Mouse (Mus musculus) forebrain, embryonic 16.5 days (tissue): ENCODE measurements around the gene Hils1. TPM values are rescaled to one million over a fixed set of nuclear protein-coding genes. Genes with fewer than 3 reads are reported as not detected.

Experiments
- ATAC-seq: fragments of 200-750 bp; cut with Nextera tagmentation; 2 replicates; pipeline ENCODE4 v1.8.0; 2017; ENCODE audit warnings: mild to moderate bottlenecking, moderate library complexity
- H3K27ac ChIP-seq: fragments of 300-500 bp; sonication (generic); 2 replicates; pipeline ENCODE4 v1.5.1; 2014; ENCODE audit warnings: low read length, control low read depth
- H3K27me3 ChIP-seq: fragments of 300-500 bp; sonication (generic); replicated peaks from 2 replicates; pipeline ENCODE4 v1.6.1; 2014; ENCODE audit warnings: low read length; ENCODE audit not compliant: control insufficient read depth, insufficient read depth
- H3K36me3 ChIP-seq: fragments of 300-500 bp; sonication (generic); 2 replicates; pipeline ENCODE4 v1.6.1; 2014; ENCODE audit not compliant: control insufficient read depth, insufficient read depth
- H3K4me1 ChIP-seq: fragments of 300-500 bp; sonication (generic); replicated peaks from 2 replicates; pipeline ENCODE4 v1.6.1; 2014; ENCODE audit warnings: low read length; ENCODE audit not compliant: control insufficient read depth, insufficient read depth
- H3K4me2 ChIP-seq: fragments of 300-500 bp; sonication (generic); 2 replicates; pipeline ENCODE4 v1.6.1; 2014; ENCODE audit warnings: mild to moderate bottlenecking, low read length, control low read depth
- H3K4me3 ChIP-seq: fragments of 300-500 bp; sonication (generic); replicated peaks from 2 replicates; pipeline ENCODE4 v1.5.1; 2014; ENCODE audit warnings: mild to moderate bottlenecking, low read length, control low read depth
- H3K9ac ChIP-seq: fragments of 300-500 bp; sonication (generic); replicated peaks from 2 replicates; pipeline ENCODE4 v1.6.1; 2014; ENCODE audit warnings: low read depth, low read length, control low read depth
- H3K9me3 ChIP-seq: fragments of 300-500 bp; sonication (generic); 2 replicates; pipeline ENCODE4 v1.6.1; 2016; ENCODE audit warnings: low read length; ENCODE audit not compliant: control insufficient read depth
- WGBS: fragments of 180-500 bp; shearing (Covaris S2); extraction: QIAGEN DNeasy Blood & Tissue Kit; methylation state at CpG from one replicate; pipeline ENCODE4 v1.1.7; 2014; 5-methylcytosine and 5-hydroxymethylcytosine counted together
- polyA plus RNA-seq: library from polyadenylated mRNA; unstranded; fragments of >200 nt; fragmentation: Nextera tagmentation; extraction: Ambion mirVana; gene quantifications from 2 replicates; pipeline ENCODE4 v1.2.1, GENCODE M21; 2015

Gene Hils1
- polyA plus RNA-seq, 1 experiment from 2014 or later, result not detected

DNA sequence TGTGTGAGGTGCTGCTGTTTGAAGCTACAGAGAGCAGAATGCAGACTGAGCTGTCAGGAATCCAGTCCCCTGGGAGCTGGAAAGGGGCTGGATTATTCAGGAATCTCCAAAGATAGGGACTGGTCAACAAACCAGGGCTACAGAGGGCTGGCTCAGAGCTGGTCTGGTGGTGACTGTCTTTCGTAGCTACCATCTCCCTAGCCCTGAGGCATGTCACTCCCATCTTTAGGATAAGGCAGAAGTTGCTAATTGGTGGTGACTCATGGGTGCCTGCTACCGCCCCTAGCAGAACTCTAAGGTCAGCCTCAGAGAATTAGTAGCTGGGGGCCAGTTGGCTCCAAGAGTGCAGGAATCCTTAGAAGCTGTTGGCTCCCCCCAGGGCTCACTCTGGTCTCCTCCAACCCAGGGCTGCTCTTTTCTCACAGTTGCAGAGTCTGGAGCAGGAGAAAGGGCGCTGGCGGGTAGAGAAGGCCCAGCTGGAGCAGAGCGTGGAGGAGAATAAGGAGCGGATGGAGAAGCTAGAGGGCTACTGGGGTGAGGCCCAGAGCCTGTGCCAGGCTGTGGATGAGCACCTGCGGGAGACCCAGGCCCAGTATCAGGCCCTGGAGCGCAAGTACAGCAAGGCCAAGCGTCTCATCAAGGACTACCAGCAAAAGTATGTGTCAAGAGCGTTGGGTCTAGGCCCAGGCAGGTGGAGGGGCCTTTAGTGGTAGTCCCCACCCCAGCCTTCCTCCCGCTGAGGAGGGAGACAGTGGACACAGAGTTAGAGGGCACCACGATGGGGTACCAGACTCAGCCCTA, 36.9 kb downstream of the Hils1 start:
- Histone ChIP-seq H3K9ac (no peak overlapping the region), H3K4me1 (peaks cover 45% of the 10 kb centered on the region), H3K36me3 (peaks cover 23% of the 10 kb centered on the region), H3K4me3 (no peak overlapping the region), H3K9me3 (no peaks in the 10 kb centered on the region), H3K4me2 (no peak overlapping the region), H3K27me3 (no peaks in the 10 kb centered on the region), H3K27ac (peak overlapping the region; percentile 17; the same call in 1 of the 2 replicates)
- no peak for ATAC-seq
- 84% methylated on average over 12 of the region's 12 CpGs for WGBS

DNA sequence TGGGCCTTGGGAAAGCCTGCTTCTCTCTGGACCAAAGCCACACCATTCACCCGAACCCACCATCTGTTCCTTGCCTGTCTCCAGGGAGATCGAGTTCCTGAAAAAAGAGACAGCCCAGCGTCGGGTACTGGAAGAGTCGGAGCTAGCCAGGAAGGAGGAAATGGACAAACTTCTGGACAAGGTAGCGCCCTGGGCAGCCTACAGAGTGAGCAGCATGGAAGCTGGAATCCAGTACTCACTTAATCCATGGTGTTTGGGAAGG, 37.5 kb downstream of the Hils1 start:
- Histone ChIP-seq H3K27ac (peak overlapping the region; percentile 17), H3K4me1 (peaks cover 45% of the 10 kb centered on the region), H3K4me3 (no peak overlapping the region), H3K36me3 (peaks cover 23% of the 10 kb centered on the region), H3K4me2 (no peak overlapping the region), H3K27me3 (no peaks in the 10 kb centered on the region), H3K9ac (no peak overlapping the region), H3K9me3 (no peaks in the 10 kb centered on the region)
- WGBS, result 40% methylated on average over 6 of the region's 6 CpGs
- ATAC-seq, result no peak

DNA sequence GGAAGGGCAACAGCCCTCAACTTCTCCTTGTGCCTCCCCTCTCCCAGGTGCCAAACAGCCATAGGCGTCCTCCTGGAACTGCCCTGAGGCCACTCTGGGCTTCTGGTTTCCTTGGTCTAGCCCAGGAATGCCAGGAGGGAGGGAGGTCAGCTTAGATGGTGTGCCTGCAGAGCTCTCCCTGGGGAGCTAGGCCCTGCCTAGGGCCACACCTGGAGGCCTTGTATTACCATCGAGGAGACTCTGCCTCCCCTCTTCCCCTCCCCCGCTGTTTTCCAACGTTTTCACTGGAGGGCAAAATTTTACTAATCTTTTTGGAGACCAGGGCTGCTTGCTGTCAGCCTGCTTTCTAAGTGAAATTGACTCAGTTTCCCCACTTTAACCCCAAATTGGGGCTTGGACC, 38.6 kb downstream of the Hils1 start:
- peak overlapping the region; percentile 74 for H3K4me2 ChIP-seq
- peaks cover 18% of the 10 kb centered on the region for H3K36me3 ChIP-seq
- H3K9me3 ChIP-seq, result no peaks in the 10 kb centered on the region
- 30% methylated on average over 4 of the region's 4 CpGs for WGBS
- peak overlapping the region; percentile 44; the same call in 1 of the 2 replicates for H3K4me3 ChIP-seq
- no peak for ATAC-seq
- H3K27ac ChIP-seq, result peak overlapping the region; percentile 69
- H3K27me3 ChIP-seq, result no peaks in the 10 kb centered on the region
- H3K4me1 ChIP-seq, result peaks cover 41% of the 10 kb centered on the region
- H3K9ac ChIP-seq, result peak overlapping the region; percentile 52; the same call in 1 of the 2 replicates

DNA sequence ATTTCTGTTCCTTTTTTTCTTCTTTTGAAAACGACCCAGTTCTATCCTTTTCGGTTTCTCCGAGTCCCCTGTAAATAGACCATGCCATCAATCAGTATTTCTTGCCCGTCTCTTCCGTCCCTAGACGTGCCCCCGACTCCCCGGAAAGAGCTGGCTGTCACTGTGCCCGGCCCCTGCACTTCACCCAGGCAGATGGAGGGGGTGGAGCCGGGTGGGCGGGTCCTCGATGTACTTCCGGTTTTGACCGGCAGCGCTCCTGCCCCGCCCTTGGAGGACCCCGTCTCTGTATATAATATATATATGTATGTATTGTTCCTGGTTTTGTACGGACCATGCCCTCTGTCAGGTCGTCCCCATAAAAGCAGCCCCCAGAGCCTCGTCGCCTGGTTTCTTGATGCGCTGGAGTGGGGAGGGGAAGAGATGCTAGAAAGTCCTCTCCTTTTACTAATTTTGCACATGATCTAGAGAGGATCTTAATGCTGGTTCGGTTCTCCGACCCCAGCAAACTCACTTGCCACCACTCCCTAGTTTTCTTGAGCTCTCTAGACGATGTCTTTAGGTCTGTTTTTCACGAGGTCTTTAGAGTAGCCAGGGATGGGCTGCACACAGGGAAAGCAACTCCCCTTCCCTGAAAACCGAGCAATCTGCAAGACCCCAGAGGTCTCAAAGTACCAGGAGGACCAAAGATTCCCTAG, 39.3 kb downstream of the Hils1 start:
- H3K27ac ChIP-seq, result peak overlapping the region; percentile 69
- H3K4me1 ChIP-seq, result peaks cover 44% of the 10 kb centered on the region
- peak; percentile 50 for ATAC-seq
- peak overlapping the region; percentile 44 for H3K4me3 ChIP-seq
- H3K4me2 ChIP-seq, result peak overlapping the region; percentile 74
- peak overlapping the region; percentile 52 for H3K9ac ChIP-seq
- no peaks in the 10 kb centered on the region for H3K27me3 ChIP-seq
- no peaks in the 10 kb centered on the region for H3K9me3 ChIP-seq
- peaks cover 14% of the 10 kb centered on the region for H3K36me3 ChIP-seq
- 2% methylated on average over 27 of the region's 27 CpGs for WGBS

DNA sequence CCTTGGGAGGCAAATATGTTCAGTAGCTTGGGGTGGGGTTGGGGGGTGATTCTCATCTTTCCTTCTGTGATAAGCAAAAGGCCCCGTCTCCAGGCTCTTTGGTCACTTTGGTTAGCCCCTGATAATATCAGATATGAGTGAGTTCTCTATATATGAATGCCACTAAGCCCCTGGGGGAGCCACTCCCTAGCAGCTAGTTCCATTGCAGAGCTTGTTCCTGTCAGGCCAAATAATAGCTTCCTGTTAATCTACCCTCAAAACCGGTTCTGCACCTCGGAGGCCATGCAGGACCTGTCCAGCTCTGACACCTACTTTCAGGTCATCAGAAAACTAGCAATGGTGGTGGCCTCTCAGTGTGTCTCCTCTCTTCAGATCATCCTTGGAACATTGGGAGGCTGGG, 40.0 kb downstream of the Hils1 start:
- H3K27ac ChIP-seq, result peak overlapping the region; percentile 69
- H3K27me3 ChIP-seq, result no peaks in the 10 kb centered on the region
- peaks cover 51% of the 10 kb centered on the region for H3K4me1 ChIP-seq
- H3K4me2 ChIP-seq, result no peak overlapping the region
- H3K36me3 ChIP-seq, result peaks cover 7% of the 10 kb centered on the region
- H3K4me3 ChIP-seq, result no peak overlapping the region
- H3K9me3 ChIP-seq, result no peaks in the 10 kb centered on the region
- 82% methylated on average over 3 of the region's 3 CpGs for WGBS
- H3K9ac ChIP-seq, result no peak overlapping the region
- no peak for ATAC-seq

DNA sequence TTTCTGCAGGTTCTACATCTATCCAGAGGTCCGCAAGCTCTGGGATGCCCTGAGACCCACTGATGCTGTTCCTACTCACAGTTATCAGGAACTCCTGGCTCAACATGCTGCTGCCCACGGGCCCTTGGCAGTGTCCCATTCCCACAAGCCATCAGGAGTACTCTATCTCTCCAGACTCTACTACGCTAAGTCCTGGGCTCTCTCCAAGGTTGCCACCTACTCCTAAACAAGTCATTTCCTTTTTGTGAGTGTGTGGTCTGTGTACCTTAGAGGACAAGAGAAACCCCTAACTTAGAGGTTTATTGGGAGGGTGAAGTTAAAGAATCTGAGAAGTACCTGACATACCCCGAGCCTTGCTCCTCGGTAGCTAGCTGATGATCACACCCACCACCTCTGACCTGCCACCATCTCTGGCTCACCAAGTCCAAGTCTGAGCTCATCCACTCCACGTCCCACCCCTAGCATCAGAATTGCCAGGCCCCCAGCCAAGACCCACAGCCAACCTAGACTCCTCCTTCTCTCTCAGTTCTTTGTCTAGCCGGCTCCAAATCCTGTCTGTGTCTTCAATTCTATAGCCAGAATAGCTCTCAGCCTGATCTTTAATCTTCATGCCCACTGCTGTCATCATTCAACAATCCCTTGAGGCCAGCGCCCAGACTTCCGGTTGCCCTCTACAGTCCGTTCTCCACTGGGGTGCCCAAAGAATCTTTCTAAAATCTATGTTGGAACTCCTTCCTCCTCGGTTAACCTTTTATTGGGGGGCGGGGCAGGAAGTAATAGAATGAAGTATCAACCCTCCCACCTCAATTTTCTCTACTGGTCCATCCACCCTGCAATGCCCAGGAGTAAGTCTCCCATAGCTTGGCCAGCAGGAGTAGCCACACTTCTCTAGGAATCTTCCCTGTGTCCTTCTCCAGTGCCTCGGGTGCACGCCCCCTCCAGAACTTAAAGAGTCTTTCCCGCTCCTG, 41.6 kb downstream of the Hils1 start:
- peak overlapping the region; percentile 61 for H3K4me2 ChIP-seq
- 30% methylated on average over 15 of the region's 15 CpGs for WGBS
- no peaks in the 10 kb centered on the region for H3K27me3 ChIP-seq
- peak; percentile 1; the same call in 1 of the 2 replicates for ATAC-seq
- peaks cover 63% of the 10 kb centered on the region for H3K4me1 ChIP-seq
- H3K4me3 ChIP-seq, result peak overlapping the region; percentile 97
- H3K27ac ChIP-seq, result peak overlapping the region; percentile 91
- peak overlapping the region; percentile 99 for H3K9ac ChIP-seq
- H3K9me3 ChIP-seq, result no peaks in the 10 kb centered on the region
- peaks cover 4% of the 10 kb centered on the region for H3K36me3 ChIP-seq

DNA sequence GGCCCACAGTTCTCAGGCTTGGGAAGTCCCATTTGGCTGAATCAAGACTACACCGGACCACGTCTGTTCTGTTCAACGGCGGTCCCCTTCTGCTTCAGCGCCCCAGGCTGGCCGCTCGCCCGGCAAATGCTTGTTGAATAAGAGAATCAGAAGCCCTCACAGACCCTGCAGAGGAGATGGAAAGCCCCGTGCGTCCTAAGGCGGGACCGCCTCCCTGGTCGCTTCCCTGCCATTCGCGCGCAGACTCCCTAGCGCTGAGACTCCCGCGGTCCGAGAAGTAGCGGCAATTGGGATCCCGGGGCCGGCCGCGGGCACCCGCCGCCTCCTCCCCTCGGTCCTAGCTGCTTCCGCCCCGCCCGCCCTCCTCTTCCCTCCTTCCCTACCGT, 42.2 kb downstream of the Hils1 start, which contains the start of gene Samd14:
TSS of gene Samd14 (plus strand) at position 251 of the 386 bp plus-strand sequence.
- ATAC-seq, result peak; percentile 85
- Histone ChIP-seq H3K36me3 (peaks cover 4% of the 10 kb centered on the region), H3K9ac (peak within 1 kb of the TSS; percentile 99), H3K27me3 (no peaks in the 10 kb centered on the region), H3K4me2 (peak within 1 kb of the TSS; percentile 61), H3K4me3 (peak within 1 kb of the TSS; percentile 97), H3K9me3 (no peaks in the 10 kb centered on the region), H3K27ac (peak within 1 kb of the TSS; percentile 91), H3K4me1 (peaks cover 58% of the 10 kb centered on the region)
- 0% methylated on average over 30 of the region's 32 CpGs for WGBS

DNA sequence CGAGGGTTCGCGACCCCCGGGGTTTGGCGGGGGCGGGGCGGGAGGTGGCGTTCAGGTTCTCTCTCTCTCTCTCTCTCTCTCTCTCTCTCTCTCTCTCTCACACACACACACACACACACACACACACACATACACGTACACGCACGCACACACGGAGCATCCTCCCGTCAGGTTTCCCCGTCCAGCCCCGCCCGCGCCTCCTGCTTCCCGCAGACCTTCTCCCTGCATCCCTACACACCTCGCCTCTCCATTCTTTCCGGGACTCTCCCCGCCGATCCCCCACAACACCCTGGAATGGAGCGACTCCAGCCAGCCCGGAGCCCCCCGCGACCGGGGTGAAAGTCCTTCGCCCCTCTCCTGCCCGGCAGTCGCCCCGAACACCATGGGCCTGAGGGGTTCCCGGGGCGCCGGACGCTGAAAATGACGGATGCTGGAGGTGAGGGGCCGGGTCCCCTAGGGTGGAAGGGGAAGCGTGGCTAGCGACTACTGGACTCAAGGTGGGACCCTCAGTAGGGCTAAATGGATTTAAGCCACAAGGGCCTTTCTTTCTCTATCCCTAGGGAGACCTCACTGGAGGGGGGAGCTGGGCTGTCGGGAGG, 42.8 kb downstream of the Hils1 start:
- ATAC-seq, result peak; percentile 49
- Histone ChIP-seq H3K9ac (peak overlapping the region; percentile 99), H3K4me3 (peak overlapping the region; percentile 97), H3K36me3 (no peaks in the 10 kb centered on the region), H3K9me3 (no peaks in the 10 kb centered on the region), H3K27ac (peak overlapping the region; percentile 91), H3K27me3 (no peaks in the 10 kb centered on the region), H3K4me2 (peak overlapping the region; percentile 61), H3K4me1 (peaks cover 53% of the 10 kb centered on the region)
- under 1% methylated on average over 38 of the region's 40 CpGs for WGBS
